Mouse (Mus musculus) spleen, postnatal 36 days (tissue): ENCODE measurements around the gene Cetn3.
A peak's percentile ranks its signal among the peaks of the same experiment; 100 is the strongest.

Experiments used
- DNase-seq, 2 experiments: peaks; one replicate each; pipeline ENCODE4 v3.0.0; 2022; ENCODE audit warnings: low spot score in 2 of 2, mixed read lengths in 1 of 2

Gene Cetn3

DNA sequence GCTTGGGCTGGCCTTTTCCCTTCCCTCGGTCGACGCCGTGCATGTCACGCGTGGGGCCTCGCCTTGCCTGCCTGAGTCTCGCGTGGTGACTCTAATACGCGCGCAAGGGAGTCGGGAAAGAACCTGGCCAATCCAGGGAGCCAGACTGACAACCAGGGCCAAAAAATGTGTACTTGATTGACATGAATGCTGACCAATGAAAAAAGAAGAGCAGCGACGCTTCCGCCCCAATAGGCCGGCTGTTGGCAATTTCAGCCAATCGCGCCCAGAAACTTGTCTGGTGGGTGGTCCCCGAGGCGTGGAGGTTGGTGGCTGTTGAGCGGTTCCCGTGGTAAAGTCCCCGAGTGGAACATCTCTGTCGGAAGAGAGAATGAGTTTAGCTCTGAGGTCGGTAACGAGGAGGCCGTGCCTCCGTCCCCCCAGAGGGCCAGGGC lies at the start of gene Cetn3:
Cetn3 (plus strand) TSS at position 107 of the 434 bp plus-strand sequence.
- DNase-seq: peak; percentile 89 to 93

DNA sequence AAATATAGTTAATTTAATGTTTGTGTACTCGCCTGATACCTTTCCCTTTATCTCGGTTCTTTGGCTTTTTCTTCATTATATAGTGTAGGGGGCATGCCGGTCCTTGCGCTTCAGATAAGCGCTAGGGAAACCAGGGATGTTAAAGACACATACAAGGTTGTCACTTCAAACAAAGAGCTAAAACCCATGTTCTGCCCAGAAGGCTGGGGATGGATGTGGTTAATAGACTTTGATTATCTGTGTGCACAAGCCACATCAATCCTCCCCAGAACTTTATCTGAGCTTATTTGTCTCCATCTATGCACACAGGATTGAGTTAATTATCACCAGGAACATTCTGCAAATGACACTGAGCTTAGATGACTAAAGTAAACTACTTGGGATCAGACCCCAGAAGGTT lies 46.3 kb upstream of the Cetn3 start:
- no peak for DNase-seq

DNA sequence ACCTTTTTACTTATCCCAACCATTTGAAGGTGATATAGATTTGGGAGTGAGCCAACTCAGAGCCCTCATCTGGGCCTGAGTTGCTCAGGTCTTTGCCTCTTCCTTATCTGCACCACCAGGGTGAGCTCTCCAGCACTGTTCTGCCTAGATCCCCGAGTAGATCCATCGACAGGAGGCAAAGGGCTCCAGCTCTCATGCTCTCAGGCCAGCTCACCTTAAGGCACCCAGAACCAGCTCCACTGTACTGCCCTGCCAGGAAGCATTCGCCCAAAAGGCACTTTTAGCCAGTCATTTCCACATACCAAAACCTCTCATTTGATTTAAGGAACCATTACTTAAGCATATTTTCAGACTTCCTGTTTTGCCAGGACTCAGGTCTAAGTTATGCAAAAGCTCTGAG lies 42.0 kb upstream of the Cetn3 start:
- peak; percentile 4 to 7 for DNase-seq

DNA sequence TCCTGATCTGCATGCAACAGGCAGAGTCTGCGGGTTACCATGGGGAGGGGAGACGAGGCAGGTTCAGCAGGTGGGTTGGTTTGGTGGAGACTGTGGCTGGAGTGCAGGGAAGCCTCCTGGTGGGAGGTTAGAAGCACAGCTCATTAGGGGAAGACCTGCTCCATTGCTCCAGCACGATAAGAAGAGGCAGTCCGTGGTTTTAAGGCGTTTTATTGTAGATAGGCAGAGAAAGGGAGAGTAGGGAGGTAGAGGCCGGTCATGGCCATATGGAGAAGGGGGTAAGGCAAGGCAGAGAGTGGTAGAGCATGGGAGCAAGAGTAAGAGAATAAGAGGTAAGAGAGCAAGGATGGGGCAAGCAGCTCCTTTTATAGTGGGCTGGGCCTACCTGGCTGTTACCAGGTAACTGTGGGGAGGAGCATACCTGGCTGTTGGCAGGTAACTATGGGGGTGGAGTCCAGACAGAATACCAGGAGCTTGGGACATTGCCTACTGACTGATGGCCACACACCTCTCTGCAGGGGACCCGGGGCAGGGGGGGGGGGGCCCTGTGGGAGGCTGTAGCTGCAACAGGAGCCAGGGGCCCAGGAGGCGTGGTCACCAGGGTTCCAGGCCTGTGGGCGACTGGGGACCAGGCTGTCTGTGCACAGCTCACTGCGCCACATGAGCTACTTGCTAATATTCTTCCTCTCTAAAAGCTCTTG lies 39.3 kb upstream of the Cetn3 start:
- no peak for DNase-seq

DNA sequence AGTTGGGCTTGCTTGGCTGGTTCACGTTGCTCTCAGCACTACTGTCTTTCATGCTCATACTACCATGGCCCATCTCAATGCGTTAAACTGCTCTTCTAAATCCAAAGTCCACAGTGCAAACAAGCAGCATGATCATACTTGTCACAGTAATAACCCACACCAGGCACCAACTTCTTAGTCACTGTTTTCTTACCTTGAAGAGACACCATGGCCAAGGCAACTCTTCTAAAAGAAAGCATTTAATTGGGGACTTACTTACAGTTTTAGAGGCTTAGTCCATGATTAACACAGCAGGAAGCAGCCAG lies 38.8 kb upstream of the Cetn3 start:
- no peak for DNase-seq

DNA sequence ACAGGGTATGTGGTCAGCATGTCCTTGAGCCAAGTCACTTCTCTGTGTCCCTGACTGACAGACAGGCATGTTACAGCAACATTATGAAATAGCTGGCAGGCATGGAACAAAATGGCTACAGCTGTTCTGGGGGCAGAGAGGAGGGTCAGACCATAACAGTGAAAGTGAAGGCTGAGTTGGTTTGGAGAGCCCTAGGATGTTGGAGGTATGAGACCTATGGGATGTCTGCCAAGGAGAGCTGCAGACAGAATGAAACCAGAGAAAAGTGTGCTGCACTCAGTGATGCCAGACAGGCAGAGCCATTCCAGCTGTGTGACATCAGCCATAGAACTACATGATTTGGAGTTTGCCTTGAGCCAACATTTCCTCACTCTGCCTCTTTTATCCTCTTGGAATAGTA lies 28.0 kb upstream of the Cetn3 start:
- no peak for DNase-seq

DNA sequence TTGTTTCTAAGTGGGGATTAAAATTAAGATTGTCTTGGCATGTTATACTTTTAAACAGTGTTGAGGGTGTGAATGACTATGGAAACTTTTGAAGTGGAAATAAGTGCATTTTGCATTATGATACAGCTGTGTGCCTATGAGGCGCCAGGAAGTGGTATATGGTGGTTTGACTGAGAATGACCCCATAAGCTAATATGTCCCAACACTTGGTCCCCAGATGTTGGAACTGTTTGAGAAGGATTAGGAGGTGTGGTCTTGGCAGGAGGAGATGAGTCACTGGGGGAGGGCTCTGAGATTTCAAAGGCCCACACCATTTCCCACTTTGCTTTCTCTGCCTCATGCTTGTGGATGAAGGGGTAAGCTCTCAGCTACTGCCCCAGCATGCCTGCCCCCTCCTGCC lies 27.6 kb upstream of the Cetn3 start:
- DNase-seq: no peak

DNA sequence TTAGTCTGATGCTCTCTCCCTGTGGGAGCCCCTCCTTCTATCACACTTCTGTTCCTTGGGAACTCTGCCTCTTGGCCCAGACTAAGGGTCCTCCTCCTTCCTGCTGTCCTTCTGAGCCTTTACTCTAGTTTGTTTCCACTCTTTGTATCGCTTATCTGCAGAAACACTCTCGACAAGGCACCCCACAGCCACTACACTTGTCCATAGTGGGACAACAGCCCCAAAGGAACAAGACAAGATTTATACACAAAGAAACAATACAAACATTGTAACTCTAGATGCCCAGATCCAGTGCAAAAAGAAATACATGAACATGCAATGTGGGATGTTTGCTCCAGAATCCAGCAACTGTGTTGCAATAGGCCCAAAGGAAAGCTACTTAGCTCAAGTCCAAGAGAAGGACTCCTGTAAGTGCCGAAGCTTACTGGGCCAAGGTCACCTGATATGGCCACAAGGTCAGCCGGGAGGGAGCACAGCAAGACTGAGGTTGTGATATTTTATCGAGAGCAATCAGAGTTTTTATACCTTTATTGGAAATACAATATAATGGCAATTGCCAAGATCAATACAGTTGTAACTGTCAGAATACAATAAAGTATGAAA lies 25.7 kb upstream of the Cetn3 start:
- DNase-seq: no peak

DNA sequence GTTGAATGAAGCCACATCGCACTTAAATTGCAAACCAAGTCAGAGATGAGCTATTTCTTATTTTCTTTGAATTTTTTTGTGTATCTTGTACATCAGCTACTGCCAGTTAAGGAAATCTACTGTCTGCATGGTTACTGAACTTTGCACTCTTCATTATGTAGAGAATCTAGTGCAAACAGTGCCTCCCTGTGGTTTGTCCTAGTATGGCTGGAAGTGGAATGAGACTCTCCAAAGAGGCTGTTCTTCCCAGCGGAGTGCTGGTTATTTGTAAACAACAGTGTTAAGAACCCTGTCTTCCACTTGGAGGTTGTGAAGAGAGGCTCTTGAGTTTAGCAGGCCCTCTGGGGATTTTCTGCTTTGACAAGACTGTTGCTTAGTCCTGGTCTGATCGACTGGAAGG lies 22.5 kb upstream of the Cetn3 start:
- DNase-seq: no peak

DNA sequence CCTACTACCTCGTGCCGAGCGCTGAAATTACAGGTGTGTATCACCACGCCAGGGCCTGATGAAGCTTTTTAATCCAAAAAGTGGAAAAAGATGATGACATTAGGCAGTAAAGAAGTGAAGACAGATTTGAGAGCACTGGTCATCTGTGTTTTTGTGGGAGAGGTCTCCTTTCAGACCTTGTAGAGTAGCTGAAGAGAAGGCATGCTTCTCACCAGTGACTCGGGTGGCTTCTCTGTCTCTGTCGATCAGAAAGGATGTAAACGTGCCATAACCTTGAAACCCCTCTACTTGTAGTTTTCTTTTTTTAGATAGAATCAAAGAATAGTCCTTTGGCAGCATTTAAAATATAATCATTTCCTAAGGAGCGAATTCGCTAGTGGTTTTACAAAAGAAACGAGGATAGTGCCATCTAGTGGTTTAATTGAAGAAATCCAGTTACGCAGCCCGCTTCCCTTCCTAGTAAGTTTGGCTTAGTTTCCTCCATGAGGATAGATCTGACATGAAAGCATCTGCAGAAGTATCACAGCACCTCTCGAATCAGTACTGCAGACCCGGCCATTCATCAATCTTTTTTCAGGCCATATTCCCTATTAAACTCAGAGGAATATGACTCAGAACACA lies 21.2 kb upstream of the Cetn3 start:
- DNase-seq: no peak

DNA sequence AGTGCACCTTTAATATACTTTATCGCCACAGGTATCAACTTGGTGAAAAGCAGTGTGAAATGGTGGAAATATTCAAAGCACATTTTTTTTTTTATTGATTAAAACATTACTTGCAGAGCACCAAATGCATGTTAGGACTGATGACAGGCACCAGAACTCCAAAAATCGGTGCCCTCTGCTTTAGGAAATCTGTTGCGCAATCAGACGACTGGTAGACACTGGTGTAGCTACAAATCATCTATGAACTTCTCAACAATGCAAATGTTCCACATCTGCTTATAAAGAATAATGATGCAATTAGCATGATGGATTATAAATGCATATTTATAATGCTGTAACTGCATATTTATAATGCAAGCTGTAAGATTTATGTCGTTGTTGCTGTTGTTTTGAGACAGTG lies 18.7 kb upstream of the Cetn3 start:
- no peak for DNase-seq

DNA sequence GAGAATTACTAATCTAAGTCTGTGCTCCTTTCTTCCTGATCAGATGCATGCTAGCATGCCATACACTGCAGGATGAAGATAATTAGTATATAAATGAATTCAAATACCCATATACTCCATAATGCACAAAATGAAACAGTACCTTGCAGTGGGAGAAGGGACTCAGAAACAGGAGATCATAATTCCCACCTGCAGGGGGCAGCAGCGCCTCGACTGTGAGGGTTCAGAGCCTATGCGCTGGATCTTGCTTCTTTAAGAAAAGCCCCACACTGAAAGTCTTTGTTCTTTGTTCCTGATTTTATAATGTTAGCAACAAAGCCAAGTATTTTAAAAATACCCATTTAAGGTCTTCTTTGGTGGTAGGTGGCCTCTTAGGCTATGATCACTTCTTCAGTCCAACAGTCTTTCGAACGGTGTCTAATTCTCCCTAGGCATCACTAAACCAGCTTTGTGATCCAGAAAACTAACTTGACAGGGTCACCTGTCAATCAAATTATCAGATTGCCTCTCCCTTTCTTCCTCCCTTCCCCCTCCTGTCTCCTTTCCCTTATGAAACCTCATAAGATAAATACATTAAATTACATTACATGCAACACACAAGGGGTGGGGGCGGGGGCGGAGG lies 15.7 kb upstream of the Cetn3 start:
- DNase-seq: peak; percentile 26 to 51

DNA sequence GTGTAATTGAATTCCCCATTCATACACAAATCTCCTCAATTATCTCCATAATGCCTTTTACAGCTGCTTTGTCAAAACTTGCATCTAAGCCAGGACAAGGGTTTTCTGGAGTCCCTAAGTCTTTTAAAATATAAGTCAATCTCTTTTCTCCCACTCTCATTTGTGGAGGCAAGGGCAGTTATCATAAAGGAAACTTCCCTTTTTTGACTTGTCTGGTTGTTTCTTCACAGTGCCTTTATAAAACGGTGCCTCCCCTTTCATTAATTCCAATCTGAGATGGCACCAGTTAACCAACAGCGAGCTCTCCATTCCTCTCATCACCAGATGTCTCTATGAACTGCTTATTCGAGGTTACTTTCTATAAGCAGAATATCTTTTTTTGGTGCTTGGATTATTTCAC lies 6.7 kb upstream of the Cetn3 start:
- no peak for DNase-seq

DNA sequence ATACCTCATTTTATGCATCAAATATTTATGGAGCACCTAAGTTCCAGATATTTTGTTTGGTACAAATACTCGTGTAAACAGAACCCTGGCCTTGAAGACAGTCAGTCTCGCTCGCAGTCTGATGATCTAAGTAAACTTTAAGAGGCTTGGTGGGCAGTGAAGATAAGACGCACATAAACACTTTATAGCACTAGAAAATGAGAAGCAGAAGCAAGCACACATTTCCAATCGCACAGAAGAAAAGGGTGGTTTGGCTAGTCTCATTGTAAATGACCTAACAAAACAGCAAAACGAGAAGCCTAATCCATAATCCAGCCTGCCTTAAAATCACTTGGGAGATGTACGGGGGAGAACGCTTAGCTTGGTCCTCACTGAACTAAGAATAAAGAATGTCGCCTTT lies 402 bp upstream of the Cetn3 start:
- DNase-seq: no peak

DNA sequence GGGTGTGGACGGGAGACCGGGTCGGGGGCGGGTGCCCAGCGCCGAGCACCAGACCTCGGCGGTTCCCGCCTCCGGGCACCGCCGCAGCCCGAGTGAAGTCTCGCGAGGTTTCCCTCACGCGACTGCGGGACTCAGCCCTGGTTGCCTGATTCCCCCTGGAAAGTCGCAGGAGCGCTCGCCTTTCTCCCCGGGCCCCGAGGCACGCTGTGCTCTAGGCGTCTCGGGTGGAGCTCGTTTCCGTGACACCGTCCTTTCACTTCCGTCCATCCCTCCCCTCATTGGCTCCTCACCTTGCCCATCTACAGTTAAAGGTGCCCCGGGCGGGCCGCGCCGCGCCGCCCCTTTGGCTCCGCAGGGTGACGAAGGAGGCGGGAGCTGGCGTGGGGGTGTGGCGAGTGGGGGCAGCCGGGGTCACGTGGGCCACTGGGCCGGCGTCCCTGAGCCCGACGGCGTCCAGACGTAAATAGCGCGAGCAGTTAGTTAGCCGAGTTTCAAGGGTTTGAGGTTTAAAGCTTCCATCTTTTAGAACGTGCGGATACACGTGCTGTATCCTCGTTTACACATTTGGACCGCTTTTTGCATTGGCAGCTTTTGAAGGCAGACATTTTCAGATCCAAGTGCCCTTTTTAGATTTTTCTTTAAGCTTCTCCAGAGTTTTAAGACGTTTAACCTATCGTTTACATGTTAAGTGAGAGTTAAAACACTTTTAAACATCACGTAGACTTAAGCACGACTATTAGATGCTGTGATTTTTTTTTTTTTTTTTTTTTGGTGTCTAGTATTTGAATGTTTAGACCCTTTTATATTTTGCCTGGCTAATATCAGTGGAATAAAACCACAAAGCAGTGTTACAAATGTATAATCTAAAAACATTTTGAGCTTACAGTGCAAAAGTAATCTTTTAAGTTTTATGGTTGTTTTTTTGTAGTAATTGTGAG lies 797 bp downstream of the Cetn3 start:
- DNase-seq: peak; percentile 97 to 98

DNA sequence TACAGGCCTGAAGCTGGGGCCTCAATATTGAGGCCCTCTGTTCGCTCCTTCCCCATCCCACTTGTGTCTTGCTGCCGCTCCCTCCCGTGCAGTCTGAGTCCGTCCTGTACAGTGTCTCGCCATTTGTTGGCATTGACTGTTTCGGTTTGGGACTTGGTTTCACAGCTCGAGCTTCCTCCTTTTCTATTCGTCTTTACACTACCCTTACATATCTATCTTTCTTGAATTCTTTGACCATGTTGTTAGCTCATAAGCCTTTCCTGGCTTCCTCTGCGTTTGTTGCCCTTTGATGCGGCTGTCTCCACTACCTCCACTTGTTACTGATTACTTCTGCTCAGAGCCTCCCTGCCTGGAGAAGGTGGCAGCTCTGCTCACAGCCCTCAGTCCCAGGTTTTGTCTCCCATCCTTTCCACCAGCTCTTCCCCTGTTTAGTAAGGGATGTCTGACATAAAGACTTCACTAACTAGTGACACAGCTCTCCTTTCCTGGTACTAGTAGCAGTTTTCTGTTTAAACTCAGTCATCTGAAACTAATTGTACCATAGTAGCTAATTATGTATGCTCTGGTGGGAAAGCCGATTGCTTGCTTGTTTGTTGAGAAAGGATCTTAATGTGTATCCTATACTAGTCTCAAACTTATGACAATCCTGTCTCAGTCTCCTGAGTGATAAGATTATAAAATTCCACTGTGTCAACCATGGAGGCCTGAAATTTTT lies 3.0 kb downstream of the Cetn3 start:
- no peak for DNase-seq

DNA sequence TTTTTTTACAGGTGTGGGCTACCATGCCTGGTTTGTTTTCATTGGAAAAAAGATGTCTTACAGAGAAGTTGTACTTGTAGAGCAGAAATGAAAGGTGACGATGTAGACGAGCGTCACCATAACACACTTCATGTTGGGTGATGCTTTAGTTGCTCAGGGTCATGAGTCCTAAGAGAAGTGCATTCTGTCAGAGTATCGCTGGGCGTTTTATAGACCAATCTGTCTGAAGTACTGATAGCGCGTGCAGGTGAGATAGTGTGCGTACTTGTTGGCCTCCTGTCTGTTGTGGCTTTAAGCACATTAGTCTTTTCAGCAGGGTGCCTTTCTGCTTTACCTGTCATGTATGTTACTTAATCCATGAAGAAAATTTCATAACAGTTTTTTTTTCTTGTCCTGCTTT lies 7.3 kb downstream of the Cetn3 start:
- DNase-seq: no peak

DNA sequence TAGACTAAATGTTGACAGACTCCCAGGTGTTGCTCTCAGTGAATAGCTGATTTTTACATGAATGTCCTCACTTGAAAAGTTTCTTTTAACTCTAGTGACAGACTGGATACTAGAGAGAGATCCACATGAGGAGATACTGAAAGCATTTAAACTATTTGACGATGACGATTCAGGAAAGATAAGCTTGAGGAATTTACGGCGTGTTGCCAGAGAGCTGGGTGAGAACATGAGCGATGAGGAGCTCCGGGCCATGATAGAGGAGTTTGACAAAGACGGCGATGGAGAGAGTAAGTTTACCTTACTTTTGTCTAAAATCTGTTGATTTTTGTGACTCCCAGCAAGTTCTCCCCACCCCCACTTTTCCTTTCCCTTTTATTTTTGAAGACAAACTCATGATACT lies 9.0 kb downstream of the Cetn3 start:
- DNase-seq: no peak

DNA sequence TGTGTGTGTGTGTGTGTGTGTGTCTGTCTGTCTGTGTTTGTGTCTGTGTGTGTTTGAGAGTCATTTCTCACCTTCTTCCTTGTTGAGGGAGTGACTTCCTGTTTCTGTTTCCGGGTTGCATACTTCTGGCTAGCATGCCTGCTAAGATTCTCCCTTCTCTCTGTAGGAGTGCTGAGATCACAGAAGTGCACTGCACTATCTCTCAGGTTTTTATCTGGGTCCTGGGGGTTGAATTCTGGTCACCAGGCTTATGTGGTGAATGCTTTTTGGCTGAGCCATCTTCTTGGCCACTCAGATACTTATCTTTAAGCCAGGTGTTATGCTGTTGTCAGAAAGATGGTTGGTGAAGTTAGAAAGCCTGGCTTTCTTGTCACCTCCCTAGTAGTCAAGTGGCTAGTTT lies 11.0 kb downstream of the Cetn3 start:
- DNase-seq: peak; percentile 21 to 31

DNA sequence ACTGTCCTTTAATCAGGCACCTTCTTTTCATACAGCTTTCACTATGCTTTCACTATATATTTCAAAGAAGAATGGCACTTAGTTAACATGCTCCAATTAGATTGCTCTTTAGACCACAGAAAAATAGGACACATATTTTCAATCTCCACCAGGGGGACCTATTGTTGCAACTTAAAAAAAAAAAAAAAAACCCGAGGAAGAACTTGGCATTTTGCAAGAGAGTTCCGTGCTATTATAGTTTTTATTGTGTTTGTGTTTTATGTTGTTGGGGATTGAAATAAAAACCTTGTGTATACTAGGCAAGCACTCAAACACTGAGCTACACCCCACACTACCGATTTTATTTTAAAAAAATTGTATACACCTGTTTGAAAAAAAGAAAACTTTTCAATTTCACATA lies 18.2 kb downstream of the Cetn3 start:
- no peak for DNase-seq

DNA sequence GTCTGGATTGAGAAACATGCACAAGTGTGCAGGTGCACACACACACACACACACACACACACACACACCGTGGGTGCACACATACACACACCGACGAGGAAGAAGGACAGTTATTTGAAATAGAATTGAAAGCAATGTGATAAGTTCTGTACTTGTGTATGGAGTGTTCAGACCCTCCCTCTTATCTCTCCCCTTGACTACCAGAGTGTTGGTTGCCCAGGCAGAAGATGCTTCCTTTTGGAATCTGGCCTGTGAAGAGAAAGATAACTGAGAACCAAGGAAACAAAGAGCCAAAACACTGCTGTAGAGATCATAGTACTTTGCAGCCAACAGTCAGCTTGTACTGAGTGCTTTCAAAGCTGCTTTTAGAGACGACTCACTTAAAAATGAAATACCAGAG lies 20.8 kb downstream of the Cetn3 start:
- DNase-seq: no peak
